Mouse (Mus musculus) adrenal gland, adult 2 months (tissue): ENCODE data around the gene Baz2b. TPM values are rescaled to one million over a fixed set of nuclear protein-coding genes. Genes with fewer than 3 reads are reported as not detected.
"Not testable (repeated sequence)": the region's sequence is repeated elsewhere in the genome, so short reads cannot be mapped to it uniquely, and the experiment has no call there.

ENCODE experiments used
- DNase-seq: peaks from one replicate; pipeline ENCODE4 v3.0.0; 2021
- polyA plus RNA-seq: library from polyadenylated mRNA; depleted of rRNA; stranded (reverse); fragments of >200 nt; gene quantifications from 2 replicates; pipeline ENCODE4 v1.2.3, GENCODE M21; 2012
- total RNA-seq, 2 experiments: library from RNA; stranded (reverse); gene quantifications; 2 replicates each; pipeline ENCODE4 v1.2.3; 2021

Baz2b gene
- total and polyA plus RNA-seq, 3 experiments = 11.9 to 86.8 (median 60.3) TPM

- DNase-seq = no peak
Measured at GRCm38 (mm10) chr2:60089528-60090247, 120.0 kb downstream of the Baz2b start.

- DNase-seq = no peak
Measured at GRCm38 (mm10) chr2:60088785-60089527, 120.7 kb downstream of the Baz2b start.

DNA sequence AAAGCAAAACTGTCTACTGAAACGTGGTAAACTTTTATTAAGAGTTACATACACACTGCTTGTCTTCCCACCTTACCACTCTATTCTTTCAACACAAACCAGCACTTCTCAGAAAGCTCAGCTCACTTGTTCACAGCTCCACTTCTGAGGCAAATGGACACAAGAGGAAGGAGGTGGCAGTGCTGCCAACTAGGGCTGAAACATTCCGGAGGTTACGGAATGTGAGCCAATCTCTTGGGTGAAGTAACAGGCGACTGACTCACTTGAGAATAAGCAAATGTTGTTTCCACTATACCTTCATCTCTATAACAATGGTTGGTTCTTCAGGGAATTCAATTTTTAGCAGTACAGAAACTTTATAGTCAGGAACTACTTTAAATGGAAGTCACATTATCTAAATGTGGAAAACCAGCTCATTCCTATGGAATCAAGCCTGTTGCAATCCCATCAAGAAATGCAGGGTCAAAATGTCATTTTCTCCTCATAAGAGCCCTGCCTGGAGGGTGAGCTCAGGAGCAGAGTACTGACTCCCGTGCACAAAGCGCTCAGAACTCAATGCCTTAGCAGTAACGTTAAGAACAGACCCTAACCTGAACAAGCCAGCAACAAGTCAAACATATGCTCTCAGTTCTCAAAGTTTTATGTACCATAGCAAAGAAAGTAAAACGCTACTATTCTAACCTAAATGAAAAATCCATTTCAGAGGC is 123.3 kb downstream of the Baz2b start:
- peak; percentile 78 for DNase-seq

DNA sequence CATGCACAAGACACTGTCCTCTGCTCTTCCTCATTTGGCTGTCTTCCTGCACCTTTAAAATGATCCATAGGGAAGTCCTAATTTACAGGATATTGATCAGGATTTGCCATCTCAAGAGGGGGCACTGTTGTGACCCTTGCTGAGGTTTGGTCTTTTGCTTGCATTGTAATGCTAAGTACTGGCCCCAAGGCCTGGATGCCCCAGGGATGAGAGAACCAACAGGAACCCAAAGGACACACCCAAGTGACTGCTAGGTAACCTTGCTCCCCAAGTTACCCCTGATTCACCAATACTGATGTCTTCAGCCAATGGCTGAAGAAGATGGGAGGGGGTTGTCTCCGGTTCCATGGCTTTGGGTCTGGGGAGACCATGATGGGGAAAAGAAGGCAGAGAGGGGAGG is 124.8 kb downstream of the Baz2b start:
- DNase-seq = no peak

- peak; percentile 53 for DNase-seq
Measured at GRCm38 (mm10) chr2:60082984-60083636, 126.5 kb downstream of the Baz2b start.

GRCm38 (mm10) chr2:60082225-60082624 is 127.4 kb downstream of the Baz2b start:
- no peak for DNase-seq

DNA sequence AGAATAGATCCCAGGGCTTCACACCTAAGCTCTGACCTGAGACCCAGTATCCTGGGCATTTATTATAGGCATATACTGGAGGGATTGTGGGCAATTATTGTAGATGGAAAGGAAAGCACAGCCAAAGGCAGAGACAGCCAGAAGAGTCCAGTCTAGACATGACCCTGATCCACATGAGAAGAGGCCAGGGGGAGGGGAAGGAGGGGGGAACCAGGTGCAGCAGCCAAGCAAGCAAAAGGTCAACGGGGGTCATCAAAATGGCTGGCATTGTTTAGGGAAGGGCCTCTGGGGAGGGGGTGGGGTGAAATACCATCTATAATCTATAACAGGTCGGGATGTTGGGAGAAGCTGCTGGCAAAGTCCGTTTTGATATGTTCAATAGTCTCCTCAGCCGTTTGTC is 128.8 kb downstream of the Baz2b start:
- DNase-seq = no peak

DNA sequence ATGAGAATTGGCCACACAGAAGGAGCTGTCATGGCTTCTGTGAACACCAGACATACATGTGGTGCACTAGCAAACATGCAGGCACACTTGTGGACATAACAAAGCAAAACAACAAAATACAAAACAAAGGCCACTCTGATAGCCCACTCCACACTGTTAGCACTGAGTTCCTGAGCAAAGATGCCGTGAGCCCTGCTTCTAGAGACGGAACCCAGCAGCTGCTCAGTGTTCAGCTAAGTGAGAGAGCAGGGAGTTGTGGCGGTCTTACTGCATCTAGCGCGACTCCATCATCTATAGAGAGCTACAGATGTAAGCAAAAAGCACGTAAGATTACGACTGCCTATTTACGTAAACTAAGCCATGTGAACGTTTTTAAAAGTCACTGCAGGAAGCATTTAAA is 132.0 kb downstream of the Baz2b start:
- no peak for DNase-seq

DNA sequence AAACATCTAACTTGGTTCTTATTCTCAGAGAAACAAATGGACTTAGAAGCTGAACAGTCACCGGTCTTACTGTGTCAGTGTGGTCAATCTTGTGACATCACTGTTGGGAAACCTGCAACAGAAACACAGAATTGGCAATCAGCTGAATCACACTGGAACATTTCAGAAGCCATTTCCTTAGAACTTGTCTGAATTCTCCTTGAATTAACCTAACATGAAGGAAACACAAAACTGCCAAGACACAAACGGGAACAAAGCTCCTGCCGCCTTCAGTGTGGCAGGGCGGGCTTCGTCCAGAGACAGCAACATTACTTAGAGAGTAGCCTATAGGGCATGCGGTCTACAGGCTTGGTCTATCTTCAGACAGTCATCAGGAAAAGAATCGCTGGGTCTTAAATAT is 132.8 kb downstream of the Baz2b start:
- DNase-seq = peak; percentile 53

GRCm38 (mm10) chr2:60076025-60076424 is 133.6 kb downstream of the Baz2b start:
- DNase-seq = no peak

- not testable (repeated sequence) for DNase-seq
Measured at GRCm38 (mm10) chr2:60073798-60074197, 135.8 kb downstream of the Baz2b start.

DNA sequence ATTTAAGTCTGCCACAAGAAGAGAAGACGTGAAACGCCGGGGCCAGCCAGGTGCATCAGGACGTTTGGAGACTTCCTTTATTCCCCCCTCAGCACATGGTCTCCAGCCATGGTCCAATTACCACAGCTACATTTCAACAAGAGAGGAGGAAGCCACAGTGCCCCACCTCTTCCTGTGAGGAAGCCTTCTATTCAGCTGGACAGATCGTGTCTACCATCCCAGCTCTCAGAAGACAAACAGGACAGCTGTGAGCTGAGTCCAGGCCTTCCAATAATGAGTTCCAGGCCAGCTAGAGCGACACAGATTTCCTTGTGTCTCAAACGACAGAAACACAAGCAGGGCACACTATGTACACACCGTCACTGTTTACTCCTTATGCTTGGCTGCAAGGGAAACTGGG is 137.8 kb downstream of the Baz2b start:
- DNase-seq = no peak

- DNase-seq = no peak
Measured at GRCm38 (mm10) chr2:60070938-60071337, 138.7 kb downstream of the Baz2b start.

DNA sequence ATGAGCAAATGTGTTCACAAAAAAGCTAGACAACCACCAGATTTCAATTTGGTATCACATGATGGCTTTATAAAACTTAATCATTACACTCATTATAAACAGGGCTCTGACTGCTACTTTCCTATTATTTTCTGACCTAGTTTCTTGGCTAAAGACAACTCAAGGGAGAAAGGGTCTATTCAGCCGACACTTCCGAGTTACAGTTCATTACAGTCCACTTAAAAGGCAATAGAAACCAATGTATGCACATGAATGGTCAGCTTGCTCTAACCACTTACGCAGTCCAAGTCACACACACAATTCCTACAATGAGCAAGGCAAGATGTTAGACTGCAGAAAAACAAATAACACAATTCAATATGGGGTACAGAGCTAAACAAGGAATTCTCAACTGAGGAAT is 141.2 kb downstream of the Baz2b start:
- DNase-seq = no peak

DNA sequence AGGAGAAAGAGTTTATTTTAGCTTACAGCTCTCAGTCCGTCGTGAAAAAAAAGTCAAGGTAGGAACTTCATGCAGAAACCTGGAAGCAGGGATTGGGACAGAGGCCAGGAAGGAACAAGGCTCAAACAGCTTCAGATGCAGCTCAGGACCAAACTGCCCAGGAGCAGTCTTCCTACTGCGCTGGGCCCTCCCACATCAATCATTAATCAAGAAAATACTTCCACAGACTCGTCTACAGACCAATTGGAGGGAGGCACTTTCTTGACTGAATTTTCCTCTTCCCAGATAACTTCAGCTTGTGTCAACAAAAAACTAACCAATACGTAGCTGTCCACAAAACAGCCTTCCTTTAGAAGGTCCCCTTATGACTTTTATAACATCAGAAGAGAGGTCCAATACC is 144.2 kb downstream of the Baz2b start:
- DNase-seq = no peak

DNA sequence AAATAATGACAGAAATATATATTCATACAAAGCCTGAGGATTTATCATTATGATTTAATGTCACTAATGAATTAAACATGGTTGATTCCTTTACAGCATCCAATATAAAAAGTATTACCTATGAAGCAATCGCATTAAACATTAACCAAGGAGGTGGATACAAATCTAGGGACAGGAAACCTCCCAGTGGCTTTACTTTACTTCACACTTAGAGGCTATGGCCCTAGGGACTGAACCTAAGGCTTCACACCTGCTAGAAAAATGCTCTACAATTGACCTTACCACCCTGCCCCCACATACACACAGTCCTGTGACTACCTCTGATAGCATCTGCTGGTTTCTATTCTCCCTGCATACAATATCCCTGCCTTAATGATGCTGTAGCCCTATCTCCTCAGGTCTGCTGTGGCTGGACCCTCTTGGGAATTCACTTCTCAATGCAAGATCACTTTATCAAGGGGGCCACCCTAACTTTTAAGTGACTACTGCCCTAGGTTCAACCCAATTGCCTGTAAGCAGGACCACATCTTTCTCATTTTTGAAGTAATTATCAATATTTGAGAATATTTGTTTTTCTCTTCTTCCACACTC is 149.4 kb downstream of the Baz2b start:
- no peak for DNase-seq

- no peak for DNase-seq
Measured at GRCm38 (mm10) chr2:60059300-60059699, 150.3 kb downstream of the Baz2b start.

DNA sequence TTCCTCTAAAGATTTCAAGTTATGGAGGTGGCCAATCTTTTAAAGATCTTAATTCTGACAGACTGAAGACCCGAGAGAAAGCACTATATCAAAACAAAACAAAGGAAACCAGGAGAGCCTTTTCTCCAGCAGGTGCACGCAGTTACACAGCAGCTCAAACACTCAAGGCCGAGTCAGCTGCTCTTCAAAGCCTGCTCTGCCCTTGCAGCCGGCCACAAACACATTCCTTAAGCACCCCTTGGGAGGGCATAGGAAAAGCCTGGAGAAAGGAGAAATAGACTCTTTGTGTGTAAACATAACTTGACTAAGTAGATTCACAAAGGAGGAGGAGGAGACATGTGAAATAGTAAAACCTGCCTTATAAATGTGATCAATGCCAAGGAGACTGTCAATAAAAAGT is 153.6 kb downstream of the Baz2b start:
- DNase-seq = peak; percentile 34

- no peak for DNase-seq
Measured at GRCm38 (mm10) chr2:60054808-60055535, 154.7 kb downstream of the Baz2b start.

- DNase-seq = no peak
Measured at GRCm38 (mm10) chr2:60053222-60054010, 156.2 kb downstream of the Baz2b start.
